Mouse (Mus musculus): ENCODE measurements around the gene Pnrc2.

Pnrc2 gene

GRCm38 (mm10) chr4:135891539-135891938 lies 17.9 kb upstream of the Pnrc2 start:
- no peak for DNase-seq (ENCODE audit: low spot score)

- DNase-seq (ENCODE audit: low spot score), result peak; percentile 86
Observed at GRCm38 (mm10) chr4:135889884-135890283, 16.2 kb upstream of the Pnrc2 start.

GRCm38 (mm10) chr4:135889146-135889883 lies 15.7 kb upstream of the Pnrc2 start:
- DNase-seq (ENCODE audit: low spot score), result no peak

- DNase-seq (ENCODE audit: low spot score), result no peak
Observed at GRCm38 (mm10) chr4:135888448-135889057, 14.9 kb upstream of the Pnrc2 start.

- no peak for DNase-seq (ENCODE audit: low spot score)
Observed at GRCm38 (mm10) chr4:135886184-135886583, 12.5 kb upstream of the Pnrc2 start.

GRCm38 (mm10) chr4:135885676-135886075 lies 12.0 kb upstream of the Pnrc2 start:
- DNase-seq (ENCODE audit: low spot score), result no peak

- DNase-seq (ENCODE audit: low spot score), result no peak
Observed at GRCm38 (mm10) chr4:135884531-135884930, 10.9 kb upstream of the Pnrc2 start.

GRCm38 (mm10) chr4:135883881-135884516 lies 10.3 kb upstream of the Pnrc2 start:
- DNase-seq (ENCODE audit: low spot score), result no peak

- no peak for DNase-seq (ENCODE audit: low spot score)
Observed at GRCm38 (mm10) chr4:135883401-135883851, 9.8 kb upstream of the Pnrc2 start.

GRCm38 (mm10) chr4:135882023-135882422 lies 8.4 kb upstream of the Pnrc2 start:
- no peak for DNase-seq (ENCODE audit: low spot score)

GRCm38 (mm10) chr4:135880576-135880975 lies 6.9 kb upstream of the Pnrc2 start:
- DNase-seq (ENCODE audit: low spot score), result no peak

GRCm38 (mm10) chr4:135880018-135880417 lies 6.4 kb upstream of the Pnrc2 start:
- DNase-seq (ENCODE audit: low spot score), result no peak

- DNase-seq (ENCODE audit: low spot score), result no peak
Observed at GRCm38 (mm10) chr4:135879021-135879420, 5.4 kb upstream of the Pnrc2 start.

- no peak for DNase-seq (ENCODE audit: low spot score)
Observed at GRCm38 (mm10) chr4:135877742-135878141, 4.1 kb upstream of the Pnrc2 start.

GRCm38 (mm10) chr4:135876583-135877020 lies 3.0 kb upstream of the Pnrc2 start:
- DNase-seq (ENCODE audit: low spot score), result peak; percentile 90

- DNase-seq (ENCODE audit: low spot score), result peak; percentile 68
Observed at GRCm38 (mm10) chr4:135875991-135876582, 2.4 kb upstream of the Pnrc2 start.

- DNase-seq (ENCODE audit: low spot score), result no peak
Observed at GRCm38 (mm10) chr4:135875546-135875945, 1.9 kb upstream of the Pnrc2 start.

GRCm38 (mm10) chr4:135874564-135875535 lies 1.2 kb upstream of the Pnrc2 start:
- DNase-seq (ENCODE audit: low spot score), result no peak

- DNase-seq (ENCODE audit: low spot score), result no peak
Observed at GRCm38 (mm10) chr4:135872589-135873391, 860 bp downstream of the Pnrc2 start.

GRCm38 (mm10) chr4:135872015-135872414 lies 1.6 kb downstream of the Pnrc2 start:
- no peak for DNase-seq (ENCODE audit: low spot score)

Measured in lung, postnatal 25 days (tissue).